Mouse (Mus musculus) MEL (cell line): ENCODE measurements at regions not wholly inside any gene's neighbourhood (a gene's known extent, or its start where the extent isn't known, plus 50 kb on each side); places are given as distances from the start of the nearest gene placed in this dataset.

Source experiments
- CHD2 ChIP-seq: IDR thresholded peaks from 2 replicates; pipeline ENCODE4 v1.6.1; 2011; ENCODE audit warnings: low read length, improper control_type of control experiment
- CTCF ChIP-seq, 3 experiments: IDR thresholded peaks in 2 of 3; conservative IDR thresholded peaks in 1 of 3; 2 replicates each; pipeline ENCODE4 v1.5.1; 2011 to 2012; ENCODE audit warnings: low read length in 3 of 3, low read depth in 2 of 3, mild to moderate bottlenecking in 2 of 3, improper control_type of control experiment in 1 of 3, inconsistent platforms in 1 of 3, mixed read lengths in 1 of 3, moderate library complexity in 1 of 3; ENCODE audit not compliant: control insufficient read depth in 1 of 3, insufficient read depth in 1 of 3, poor library complexity in 1 of 3, severe bottlenecking in 1 of 3
- EP300 ChIP-seq, 2 experiments: IDR thresholded peaks; 2 replicates each; pipeline ENCODE4 v1.6.1; 2011; ENCODE audit warnings: improper control_type of control experiment in 2 of 2, low read length in 2 of 2, low read depth in 1 of 2, mild to moderate bottlenecking in 1 of 2
- MAFK ChIP-seq: IDR thresholded peaks from 2 replicates; pipeline ENCODE4 v1.6.1; 2011; ENCODE audit warnings: low read depth, mild to moderate bottlenecking, low read length, improper control_type of control experiment, borderline replicate concordance
- NRF1 ChIP-seq: IDR thresholded peaks from 2 replicates; pipeline ENCODE4 v1.6.1; 2014; ENCODE audit warnings: low read depth, mild to moderate bottlenecking, inconsistent platforms, low read length, improper control_type of control experiment, moderate library complexity; ENCODE audit not compliant: poor library complexity, insufficient read depth, severe bottlenecking
- POLR2A ChIP-seq, 2 experiments: IDR thresholded peaks; 2 replicates each; pipeline ENCODE4 v1.6.1; 2011 to 2012; ENCODE audit warnings: low read length in 2 of 2, mild to moderate bottlenecking in 2 of 2, control low read depth in 1 of 2, improper control_type of control experiment in 1 of 2, low read depth in 1 of 2, moderate library complexity in 1 of 2; ENCODE audit not compliant: control insufficient read depth in 1 of 2, insufficient read depth in 1 of 2, poor library complexity in 1 of 2
- POLR2AphosphoS2 ChIP-seq: IDR thresholded peaks from 2 replicates; pipeline ENCODE4 v1.6.1; 2011; ENCODE audit warnings: low read length, improper control_type of control experiment

- TF ChIP-seq CTCF (IDR thresholded peaks at IDR 0.05 in 2 of 3, conservative IDR thresholded peaks at IDR 0.05 in 1 of 3; ENCODE audit: control insufficient read depth in 1 of 3, insufficient read depth in 1 of 3, low read depth in 2 of 3, low read length in 3 of 3, poor library complexity in 1 of 3, severe bottlenecking in 1 of 3) (no peak), POLR2AphosphoS2 (no peak), CHD2 (no peak), POLR2A (IDR thresholded peaks at IDR 0.05; ENCODE audit: control insufficient read depth in 1 of 2, insufficient read depth in 1 of 2, low read depth in 1 of 2, low read length in 2 of 2, poor library complexity in 1 of 2) (no peak), EP300 (IDR thresholded peaks at IDR 0.05; ENCODE audit: low read depth in 1 of 2, low read length in 2 of 2) (no peak), MAFK (no peak), NRF1 (no peak)
These were observed 348.5 kb upstream of the 5930422O12Rik start for GRCm38 (mm10) chr8:33079867-33080585.
